ENCODE assay signal across 9 mouse cellular contexts in genomic region chr12:18514616-18515015, GRCm38 (mm10). TPM values are rescaled to one million over a fixed set of nuclear protein-coding genes. Genes with fewer than 3 reads are reported as not detected.
A peak's percentile ranks its signal among the peaks of the same experiment; 100 is the strongest.
DNase-seq lines count a peak whose midpoint lies in the region; ATAC-seq lines count a peak whose summit lies in the region.
"Not testable (repeated sequence)": the region's sequence is repeated elsewhere in the genome, so short reads cannot be mapped to it uniquely, and the experiment has no call there.
"Had no signal": no experiment of that assay in that cellular context is flagged by ENCODE, and none has a peak within 500 bp of the region (broad histone marks: within the 10 kb centered on the region; RNA-seq: fewer than 3 reads in every experiment).

No protein-coding gene starts in this region.

- not testable (repeated sequence) for H3K27me3 ChIP-seq in embryonic facial prominence, embryonic 11.5 days (ENCODE audit: control insufficient read depth, insufficient read depth, low read length); forebrain, embryonic 16.5 days (replicated peaks; ENCODE audit: control insufficient read depth, insufficient read depth, low read length); hindbrain, embryonic 10.5 days (ENCODE audit: insufficient read depth, poor library complexity, severe bottlenecking); limb, embryonic 15.5 days; lung, embryonic 16.5 days (ENCODE audit: control insufficient read depth, insufficient read depth, low read depth, low read length); neural tube, embryonic 13.5 days

- H3K9ac ChIP-seq in embryonic facial prominence, embryonic 11.5 days (replicated peaks; ENCODE audit: low read length) = peak overlapping the region; percentile 54
- not testable (repeated sequence) for H3K9ac ChIP-seq in forebrain, embryonic 16.5 days (replicated peaks; ENCODE audit: low read depth, low read length)
- H3K9ac ChIP-seq in limb, embryonic 15.5 days = peak overlapping the region; percentile 35; the same call in 1 of the 2 replicates
- peak overlapping the region; percentile 59 for H3K9ac ChIP-seq in lung, embryonic 16.5 days (ENCODE audit: low read length)
- peak overlapping the region; percentile 61 for H3K9ac ChIP-seq in neural tube, embryonic 13.5 days

- DNase-seq in CD4-positive, CD25-positive, alpha-beta regulatory T cell, adult 2 months (ENCODE audit: low read depth, low spot score) = peak; percentile 0
- DNase-seq in embryonic facial prominence, embryonic 11.5 days (ENCODE audit: low spot score) = peak; percentile 5
- DNase-seq in hindbrain, embryonic 10.5 days (ENCODE audit: low spot score) = not testable (repeated sequence)
- peak; percentile 2 for DNase-seq in kidney, adult 18-20 months

- H3K4me2 ChIP-seq in embryonic facial prominence, embryonic 11.5 days (ENCODE audit: low read depth, low read length) = peak overlapping the region; percentile 30; the same call in 1 of the 2 replicates
- H3K4me2 ChIP-seq in forebrain, embryonic 16.5 days (ENCODE audit: low read length) = not testable (repeated sequence)
- peak overlapping the region; percentile 57 for H3K4me2 ChIP-seq in limb, embryonic 15.5 days
- H3K4me2 ChIP-seq in lung, embryonic 16.5 days (ENCODE audit: low read depth, low read length) = peak overlapping the region; percentile 51
- peak overlapping the region; percentile 49 for H3K4me2 ChIP-seq in neural tube, embryonic 13.5 days

- ATAC-seq in embryonic facial prominence, embryonic 11.5 days (replicated peaks; ENCODE audit: insufficient number of reproducible peaks, low FRiP score, low TSS enrichment, low read depth); forebrain, embryonic 16.5 days; limb, embryonic 15.5 days (ENCODE audit: insufficient number of reproducible peaks, low FRiP score, low TSS enrichment, low read depth); lung, embryonic 16.5 days (ENCODE audit: low read depth); neural tube, embryonic 13.5 days (ENCODE audit: low read depth): not testable (repeated sequence)

- H3K36me3 ChIP-seq in embryonic facial prominence, embryonic 11.5 days (replicated peaks; ENCODE audit: control insufficient read depth, insufficient read depth, low read depth, low read length); forebrain, embryonic 16.5 days (ENCODE audit: control insufficient read depth, insufficient read depth); hindbrain, embryonic 10.5 days; limb, embryonic 15.5 days; lung, embryonic 16.5 days (ENCODE audit: control insufficient read depth, insufficient read depth, low read length); neural tube, embryonic 13.5 days: not testable (repeated sequence)

- H3K9me3 ChIP-seq in embryonic facial prominence, embryonic 11.5 days (replicated peaks; ENCODE audit: control insufficient read depth, low read length); forebrain, embryonic 16.5 days (ENCODE audit: control insufficient read depth, low read length); limb, embryonic 15.5 days; lung, embryonic 16.5 days (ENCODE audit: control insufficient read depth, low read length): not testable (repeated sequence)
- peaks cover 38% of the 10 kb centered on the region for H3K9me3 ChIP-seq in hindbrain, embryonic 10.5 days
- peaks cover 24% of the 10 kb centered on the region for H3K9me3 ChIP-seq in neural tube, embryonic 13.5 days

- 5% methylated on average over 38 of the region's 52 CpGs for WGBS in embryonic facial prominence, embryonic 11.5 days
- WGBS in forebrain, embryonic 16.5 days = 6% methylated on average over 52 of the region's 52 CpGs
- 3% methylated on average over 52 of the region's 52 CpGs for WGBS in hindbrain, embryonic 10.5 days
- WGBS in limb, embryonic 15.5 days = 4% methylated on average over 44 of the region's 52 CpGs
- 6% methylated on average over 50 of the region's 52 CpGs for WGBS in lung, embryonic 16.5 days
- under 1% methylated on average over 51 of the region's 52 CpGs for WGBS in neural tube, embryonic 13.5 days

- H3K4me3 ChIP-seq in embryonic facial prominence, embryonic 11.5 days (ENCODE audit: low read depth, low read length) = peak overlapping the region; percentile 42
- H3K4me3 ChIP-seq in forebrain, embryonic 16.5 days (replicated peaks; ENCODE audit: low read length) = peak overlapping the region; percentile 26
- peak overlapping the region; percentile 56 for H3K4me3 ChIP-seq in hindbrain, embryonic 10.5 days
- peak overlapping the region; percentile 50 for H3K4me3 ChIP-seq in limb, embryonic 15.5 days
- H3K4me3 ChIP-seq in lung, embryonic 16.5 days (ENCODE audit: low read length) = peak overlapping the region; percentile 47
- H3K4me3 ChIP-seq in neural tube, embryonic 13.5 days = peak overlapping the region; percentile 45

- not testable (repeated sequence) for H3K27ac ChIP-seq in embryonic facial prominence, embryonic 11.5 days (replicated peaks; ENCODE audit: low read depth, low read length); forebrain, embryonic 16.5 days (ENCODE audit: low read length); limb, embryonic 15.5 days; lung, embryonic 16.5 days (ENCODE audit: low read length); neural tube, embryonic 13.5 days (replicated peaks)
- peak overlapping the region; percentile 73 for H3K27ac ChIP-seq in hindbrain, embryonic 10.5 days

- not testable (repeated sequence) for H3K4me1 ChIP-seq in embryonic facial prominence, embryonic 11.5 days (ENCODE audit: control insufficient read depth, insufficient read depth, low read length); forebrain, embryonic 16.5 days (replicated peaks; ENCODE audit: control insufficient read depth, insufficient read depth, low read length); hindbrain, embryonic 10.5 days (replicated peaks); limb, embryonic 15.5 days; lung, embryonic 16.5 days (replicated peaks; ENCODE audit: control insufficient read depth, insufficient read depth, low read length); neural tube, embryonic 13.5 days (replicated peaks)

RNA-seq across cellular contexts. Expression of gene 5730507C01Rik, which starts 0.3 kb away (rescaled TPM):
- 4.1 and 4.5 TPM in 2 replicates for polyA plus RNA-seq in embryonic facial prominence, embryonic 11.5 days (2014; fragmentation: Nextera tagmentation; extraction: Ambion mirVana)
- polyA plus RNA-seq in forebrain, embryonic 16.5 days (2015; fragmentation: Nextera tagmentation; extraction: Ambion mirVana) = 1.2 and 1.5 TPM in 2 replicates
- 2.7 and 3.9 TPM in 2 replicates for polyA plus RNA-seq in hindbrain, embryonic 10.5 days (2016; fragmentation: Nextera tagmentation; extraction: Ambion mirVana)
- polyA plus RNA-seq in limb, embryonic 15.5 days (2015; fragmentation: Nextera tagmentation; extraction: Ambion mirVana) = 1.8 and 2.5 TPM in 2 replicates
- 1.6 and 2.1 TPM in 2 replicates for polyA plus RNA-seq in lung, embryonic 16.5 days (2015; fragmentation: Nextera tagmentation; extraction: Ambion mirVana)
- polyA plus RNA-seq in neural tube, embryonic 13.5 days (2015; fragmentation: Nextera tagmentation; extraction: Ambion mirVana) = 3.4 and 3.9 TPM in 2 replicates
- polyA plus RNA-seq: heart, adult 2 months had no signal
